Mouse (Mus musculus): ENCODE measurements around the gene Cyp4a29. TPM values are rescaled to one million over a fixed set of nuclear protein-coding genes. Genes with fewer than 3 reads are reported as not detected.
"Not testable (repeated sequence)": the region's sequence is repeated elsewhere in the genome, so short reads cannot be mapped to it uniquely, and the experiment has no call there.

Gene Cyp4a29
- total and polyA plus RNA-seq, 2 experiments from 2014 or later: not detected

GRCm38 (mm10) chr4:115280342-115280741, 38.5 kb downstream of the Cyp4a29 start:
- Histone ChIP-seq H3K4me2 (ENCODE audit: low read depth, low read length, poor library complexity, severe bottlenecking) (peak overlapping the region; percentile 54; the same call in 1 of the 2 replicates), H3K9me3 (ENCODE audit: low read length) (no peaks in the 10 kb centered on the region), H3K9ac (replicated peaks; ENCODE audit: low read length, poor library complexity, severe bottlenecking) (no peak overlapping the region), H3K27ac (ENCODE audit: low read depth, low read length) (no peak overlapping the region), H3K27me3 (ENCODE audit: insufficient read depth, low read length) (no peaks in the 10 kb centered on the region), H3K4me1 (ENCODE audit: insufficient read depth, low read length) (no peaks in the 10 kb centered on the region), H3K36me3 (ENCODE audit: insufficient read depth, low read length) (no peaks in the 10 kb centered on the region), H3K4me3 (ENCODE audit: low read depth, low read length) (no peak overlapping the region)
- TF ChIP-seq CTCF (IDR thresholded peaks at IDR 0.05): no peak
- no peak for ATAC-seq (ENCODE audit: low FRiP score)
- no peak for DNase-seq (ENCODE audit: low spot score)

GRCm38 (mm10) chr4:115280779-115281178, 38.9 kb downstream of the Cyp4a29 start:
- not testable (repeated sequence) for ATAC-seq (ENCODE audit: low FRiP score); H3K27ac ChIP-seq (ENCODE audit: low read depth, low read length); H3K36me3 ChIP-seq (ENCODE audit: insufficient read depth, low read length); H3K9ac ChIP-seq (replicated peaks; ENCODE audit: low read length, poor library complexity, severe bottlenecking); H3K4me1 ChIP-seq (ENCODE audit: insufficient read depth, low read length); DNase-seq (ENCODE audit: low spot score); H3K27me3 ChIP-seq (ENCODE audit: insufficient read depth, low read length); H3K9me3 ChIP-seq (ENCODE audit: low read length)
- peak overlapping the region; percentile 54 for H3K4me2 ChIP-seq (ENCODE audit: low read depth, low read length, poor library complexity, severe bottlenecking)
- 12% methylated on average over 10 of the region's 10 CpGs for WGBS
- peak overlapping the region; percentile 34 for H3K4me3 ChIP-seq (ENCODE audit: low read depth, low read length)

DNA sequence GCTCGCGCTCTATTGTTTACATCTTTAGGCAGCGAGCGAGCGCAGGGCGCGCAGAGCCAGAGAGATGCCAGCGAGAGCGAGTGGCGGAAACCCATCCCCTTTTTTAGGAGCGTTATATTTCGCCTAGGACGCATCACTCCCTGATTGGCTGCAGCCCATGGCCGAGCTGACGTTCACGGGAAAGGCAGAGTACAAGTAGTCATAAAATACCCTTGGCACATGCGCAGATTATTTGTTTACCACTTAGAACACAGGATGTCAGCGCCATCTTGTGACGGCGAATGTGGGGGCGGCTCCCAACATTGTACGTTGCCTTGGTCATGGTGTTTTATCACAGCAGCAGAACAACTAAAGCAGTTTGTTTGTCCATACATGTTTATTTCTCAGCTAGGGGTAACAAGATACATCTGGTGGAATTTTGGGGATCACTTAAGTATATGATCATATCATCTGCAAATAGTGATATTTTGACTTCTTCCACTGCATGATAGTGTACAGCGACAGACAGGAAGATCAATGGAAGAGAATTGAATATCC, 39.4 kb downstream of the Cyp4a29 start:
- 10% methylated on average over 19 of the region's 23 CpGs for WGBS
- Histone ChIP-seq H3K4me3 (ENCODE audit: low read depth, low read length) (peak overlapping the region; percentile 34), H3K4me2 (ENCODE audit: low read depth, low read length, poor library complexity, severe bottlenecking) (peak overlapping the region; percentile 54)
- H3K4me1 ChIP-seq (ENCODE audit: insufficient read depth, low read length); H3K9ac ChIP-seq (replicated peaks; ENCODE audit: low read length, poor library complexity, severe bottlenecking); H3K27me3 ChIP-seq (ENCODE audit: insufficient read depth, low read length); H3K9me3 ChIP-seq (ENCODE audit: low read length); H3K36me3 ChIP-seq (ENCODE audit: insufficient read depth, low read length); H3K27ac ChIP-seq (ENCODE audit: low read depth, low read length): not testable (repeated sequence)
- peak; percentile 57 for TF ChIP-seq CTCF (IDR thresholded peaks at IDR 0.05)
- peak; percentile 85 for ATAC-seq (ENCODE audit: low FRiP score)
- peak; percentile 39 for DNase-seq (ENCODE audit: low spot score)

- not testable (repeated sequence) for H3K4me3 ChIP-seq (ENCODE audit: low read depth, low read length); DNase-seq (ENCODE audit: low spot score); H3K27ac ChIP-seq (ENCODE audit: low read depth, low read length); H3K4me1 ChIP-seq (ENCODE audit: insufficient read depth, low read length); H3K9me3 ChIP-seq (ENCODE audit: low read length); H3K27me3 ChIP-seq (ENCODE audit: insufficient read depth, low read length); H3K4me2 ChIP-seq (ENCODE audit: low read depth, low read length, poor library complexity, severe bottlenecking); ATAC-seq (ENCODE audit: low FRiP score); H3K36me3 ChIP-seq (ENCODE audit: insufficient read depth, low read length); H3K9ac ChIP-seq (replicated peaks; ENCODE audit: low read length, poor library complexity, severe bottlenecking)
Measured at GRCm38 (mm10) chr4:115298746-115299145, 56.9 kb downstream of the Cyp4a29 start, which contains the start of gene Cyp4a12a. Gene Cyp4a12a, plus strand, starts transcription at chr4:115299046.

Other genes with a start within 250 kb of the Cyp4a29 start
- gene Stil, start 241.9 kb upstream of the Cyp4a29 start, total RNA-seq (2014; rRNA removed): 1.9 and 2.6 TPM in 2 replicates
- 1.4 and 1.8 TPM in 2 replicates for gene Stil, start 241.9 kb upstream of the Cyp4a29 start, polyA plus RNA-seq (2015; fragmentation: Nextera tagmentation; extraction: Ambion mirVana)
- 64.8 and 73.5 TPM in 2 replicates for gene Tal1, start 185.7 kb upstream of the Cyp4a29 start, total RNA-seq (2014; rRNA removed)
- 6.6 and 6.8 TPM in 2 replicates for gene Tal1, start 185.7 kb upstream of the Cyp4a29 start, polyA plus RNA-seq (2015; fragmentation: Nextera tagmentation; extraction: Ambion mirVana)
- gene Pdzk1ip1, start 153.4 kb upstream of the Cyp4a29 start, total RNA-seq (2014; rRNA removed): 1.3 and 1.9 TPM in 2 replicates
- gene Pdzk1ip1, start 153.4 kb upstream of the Cyp4a29 start, polyA plus RNA-seq (2015; fragmentation: Nextera tagmentation; extraction: Ambion mirVana): 3.0 and 3.7 TPM in 2 replicates
- gene Cyp4x1, start 107.8 kb upstream of the Cyp4a29 start, total RNA-seq (2014; rRNA removed): 24.7 and 30.2 TPM in 2 replicates
- 11.3 and 12.0 TPM in 2 replicates for gene Cyp4x1, start 107.8 kb upstream of the Cyp4a29 start, polyA plus RNA-seq (2015; fragmentation: Nextera tagmentation; extraction: Ambion mirVana)
- gene Cyp4a12a, start 57.0 kb downstream of the Cyp4a29 start, total RNA-seq (2014; rRNA removed): not detected in 2 replicates
- not detected in 2 replicates for gene Cyp4a12a, start 57.0 kb downstream of the Cyp4a29 start, polyA plus RNA-seq (2015; fragmentation: Nextera tagmentation; extraction: Ambion mirVana)
- 0.09 TPM in 1 of 2 replicates, not detected in the other for gene Cyp4a12b, start 169.5 kb downstream of the Cyp4a29 start, total RNA-seq (2014; rRNA removed)
- gene Cyp4a12b, start 169.5 kb downstream of the Cyp4a29 start, polyA plus RNA-seq (2015; fragmentation: Nextera tagmentation; extraction: Ambion mirVana): not detected in 2 replicates
- gene Cyp4a30b, start 210.5 kb downstream of the Cyp4a29 start, total RNA-seq (2014; rRNA removed): not detected in 2 replicates
- not detected in 2 replicates for gene Cyp4a30b, start 210.5 kb downstream of the Cyp4a29 start, polyA plus RNA-seq (2015; fragmentation: Nextera tagmentation; extraction: Ambion mirVana)

All from midbrain, postnatal 0 days (tissue).